Mouse (Mus musculus): ENCODE results near the gene Hsd17b6. TPM values are rescaled to one million over a fixed set of nuclear protein-coding genes. Genes with fewer than 3 reads are reported as not detected.

The Hsd17b6 gene
- polyA plus RNA-seq, 1 experiment from 2014 or later: not detected

Other genes with a start within 250 kb of the Hsd17b6 start
- gene Rdh1, start 247.9 kb downstream of the Hsd17b6 start, polyA plus RNA-seq (2014; fragmentation: Nextera tagmentation; extraction: Ambion mirVana): 0.07 TPM in 1 of 2 replicates, not detected in the other
- gene Rdh16f1, start 247.8 kb downstream of the Hsd17b6 start, polyA plus RNA-seq (2014; fragmentation: Nextera tagmentation; extraction: Ambion mirVana): not detected in 2 replicates
- 0.13 and 0.22 TPM in 2 replicates for gene Rdh9, start 231.2 kb downstream of the Hsd17b6 start, polyA plus RNA-seq (2014; fragmentation: Nextera tagmentation; extraction: Ambion mirVana)
- gene Rdh16, start 206.5 kb downstream of the Hsd17b6 start, polyA plus RNA-seq (2014; fragmentation: Nextera tagmentation; extraction: Ambion mirVana): 0.07 TPM in 1 of 2 replicates, not detected in the other
- gene Rdh19, start 157.7 kb downstream of the Hsd17b6 start, polyA plus RNA-seq (2014; fragmentation: Nextera tagmentation; extraction: Ambion mirVana): not detected in 2 replicates
- not detected in 2 replicates for gene Rdh16f2, start 141.1 kb downstream of the Hsd17b6 start, polyA plus RNA-seq (2014; fragmentation: Nextera tagmentation; extraction: Ambion mirVana)
- gene Rdh7, start 118.8 kb downstream of the Hsd17b6 start, polyA plus RNA-seq (2014; fragmentation: Nextera tagmentation; extraction: Ambion mirVana): not detected in 2 replicates
- not detected in 2 replicates for gene Sdr9c7, start 109.1 kb downstream of the Hsd17b6 start, polyA plus RNA-seq (2014; fragmentation: Nextera tagmentation; extraction: Ambion mirVana)
- 41.1 and 42.7 TPM in 2 replicates for gene Prim1, start 7.6 kb upstream of the Hsd17b6 start, polyA plus RNA-seq (2014; fragmentation: Nextera tagmentation; extraction: Ambion mirVana)
- 627 and 634 TPM in 2 replicates for gene Naca, start 28.0 kb upstream of the Hsd17b6 start, polyA plus RNA-seq (2014; fragmentation: Nextera tagmentation; extraction: Ambion mirVana)
- gene Ptges3, start 51.3 kb upstream of the Hsd17b6 start, polyA plus RNA-seq (2014; fragmentation: Nextera tagmentation; extraction: Ambion mirVana): 413 and 443 TPM in 2 replicates
- 1,898 and 2,035 TPM in 2 replicates for gene Atp5b, start 75.7 kb upstream of the Hsd17b6 start, polyA plus RNA-seq (2014; fragmentation: Nextera tagmentation; extraction: Ambion mirVana)
- 14.8 and 19.4 TPM in 2 replicates for gene Baz2a, start 84.0 kb upstream of the Hsd17b6 start, polyA plus RNA-seq (2014; fragmentation: Nextera tagmentation; extraction: Ambion mirVana)
- gene Rbms2, start 172.7 kb upstream of the Hsd17b6 start, polyA plus RNA-seq (2014; fragmentation: Nextera tagmentation; extraction: Ambion mirVana): 5.0 and 7.1 TPM in 2 replicates
- 0.70 and 1.3 TPM in 2 replicates for gene Gls2, start 186.8 kb upstream of the Hsd17b6 start, polyA plus RNA-seq (2014; fragmentation: Nextera tagmentation; extraction: Ambion mirVana)
- gene Spryd4, start 204.2 kb upstream of the Hsd17b6 start, polyA plus RNA-seq (2014; fragmentation: Nextera tagmentation; extraction: Ambion mirVana): 15.1 and 16.8 TPM in 2 replicates
- gene Mip, start 218.2 kb upstream of the Hsd17b6 start, polyA plus RNA-seq (2014; fragmentation: Nextera tagmentation; extraction: Ambion mirVana): 0.12 and 0.17 TPM in 2 replicates
- gene Timeless, start 224.5 kb upstream of the Hsd17b6 start, polyA plus RNA-seq (2014; fragmentation: Nextera tagmentation; extraction: Ambion mirVana): 13.5 and 19.5 TPM in 2 replicates
- not detected in 2 replicates for gene Apon, start 246.5 kb upstream of the Hsd17b6 start, polyA plus RNA-seq (2014; fragmentation: Nextera tagmentation; extraction: Ambion mirVana)

All from midbrain, embryonic 14.5 days (tissue).